Mouse (Mus musculus): ENCODE measurements around the gene Galnt12.

DNA sequence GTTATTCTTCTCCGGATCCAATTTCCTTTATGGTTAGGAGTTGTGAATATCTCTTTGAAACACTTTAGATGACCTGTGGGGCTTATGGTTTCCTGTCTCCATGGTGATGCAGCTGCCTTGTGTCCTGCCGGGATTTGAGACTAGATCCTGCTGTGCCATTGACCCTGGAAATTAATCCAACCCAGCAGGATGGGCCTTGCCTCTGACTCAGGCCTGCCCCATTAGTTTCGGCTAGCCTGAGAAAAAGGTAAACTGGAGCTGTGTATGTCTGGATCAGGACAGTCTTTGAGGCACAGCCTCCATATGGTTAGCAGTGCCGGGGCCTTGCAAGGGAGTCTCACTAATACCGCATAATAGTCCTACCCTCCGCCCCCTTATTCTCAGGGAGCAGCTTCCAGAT, 1.9 kb downstream of the Galnt12 start:
- no peak for TF ChIP-seq CTCF (IDR thresholded peaks at IDR 0.05; ENCODE audit: borderline replicate concordance, insufficient read depth, low read depth, low read length)
- no peak for TF ChIP-seq POLR2A (IDR thresholded peaks at IDR 0.05; ENCODE audit: borderline replicate concordance, insufficient read depth, low read length)
